ENCODE assay signal across 8 mouse cellular contexts in the genomic region with DNA sequence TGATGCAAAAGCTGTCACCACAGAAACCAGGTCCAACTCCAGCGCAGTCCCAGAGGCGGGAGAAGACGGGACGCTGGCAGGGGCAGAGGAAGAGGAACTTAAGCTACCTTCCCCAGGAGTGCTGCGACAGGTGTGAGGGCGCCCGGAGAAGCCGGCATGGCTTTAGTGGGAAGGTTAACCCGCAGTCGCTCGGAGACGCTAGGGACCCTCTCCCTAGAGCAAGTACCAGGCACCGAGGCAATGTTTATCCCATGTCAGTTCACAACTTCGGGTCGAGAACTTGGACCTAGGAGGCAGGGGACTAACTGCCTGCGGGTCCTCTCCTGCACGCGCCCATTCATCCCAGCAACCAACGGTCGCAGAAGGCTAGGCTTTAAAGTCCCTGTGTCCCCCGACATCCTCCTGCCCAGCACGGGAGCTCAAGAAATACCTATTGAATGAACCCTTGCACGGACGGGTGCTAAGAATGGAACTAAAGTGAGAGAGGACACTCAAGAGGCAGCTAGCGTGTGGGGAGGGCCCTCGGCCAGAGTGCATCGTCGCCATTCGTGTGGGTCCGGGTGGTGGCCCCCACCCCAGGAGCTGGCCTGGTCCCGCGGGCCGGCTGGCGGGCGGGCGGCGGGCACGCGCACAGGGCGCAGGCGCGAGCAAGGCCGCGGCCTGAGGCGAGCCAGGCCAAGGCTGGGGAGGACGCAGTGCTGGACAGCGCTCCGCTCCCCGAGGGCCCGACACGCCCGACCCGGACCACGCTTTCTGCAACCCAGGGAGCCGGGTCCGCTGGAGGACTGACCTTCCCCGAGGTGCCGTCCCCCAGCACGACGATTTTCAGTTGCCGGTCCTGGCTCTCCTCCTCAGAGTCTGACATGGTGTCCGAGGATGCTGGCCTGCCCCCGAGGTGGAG. TPM values are rescaled to one million over a fixed set of nuclear protein-coding genes. Genes with fewer than 3 reads are reported as not detected.
DNase-seq lines count a peak whose midpoint lies in the region; ATAC-seq lines count a peak whose summit lies in the region.

No protein-coding gene starts in this region.

- peaks cover 4% of the 10 kb centered on the region; the same call in 1 of the 2 replicates for H3K4me1 ChIP-seq in embryonic facial prominence, embryonic 12.5 days
- H3K4me1 ChIP-seq in limb, embryonic 12.5 days (replicated peaks) = 0 out of 2 replicates have a peak, but pooled peaks cover 7% of the 10 kb centered on the region
- H3K4me1 ChIP-seq in midbrain, embryonic 12.5 days = peaks cover 13% of the 10 kb centered on the region; the same call in 1 of the 2 replicates

- peak overlapping the region; percentile 90 for H3K4me2 ChIP-seq in embryonic facial prominence, embryonic 12.5 days (replicated peaks)
- peak overlapping the region; percentile 96 for H3K4me2 ChIP-seq in limb, embryonic 12.5 days
- peak overlapping the region; percentile 97 for H3K4me2 ChIP-seq in midbrain, embryonic 12.5 days (replicated peaks)

- H3K9me3 ChIP-seq in embryonic facial prominence, embryonic 12.5 days = no peaks in the 10 kb centered on the region
- H3K9me3 ChIP-seq in limb, embryonic 12.5 days = no peaks in the 10 kb centered on the region
- H3K9me3 ChIP-seq in midbrain, embryonic 12.5 days = no peaks in the 10 kb centered on the region

- H3K4me3 ChIP-seq in embryonic facial prominence, embryonic 12.5 days = peak overlapping the region; percentile 93
- peak overlapping the region; percentile 93 for H3K4me3 ChIP-seq in limb, embryonic 12.5 days (replicated peaks)
- peak overlapping the region; percentile 94 for H3K4me3 ChIP-seq in midbrain, embryonic 12.5 days

- H3K27me3 ChIP-seq in embryonic facial prominence, embryonic 12.5 days = no peaks in the 10 kb centered on the region
- H3K27me3 ChIP-seq in limb, embryonic 12.5 days = no peaks in the 10 kb centered on the region
- no peaks in the 10 kb centered on the region for H3K27me3 ChIP-seq in midbrain, embryonic 12.5 days

- H3K36me3 ChIP-seq in embryonic facial prominence, embryonic 12.5 days = no peaks in the 10 kb centered on the region
- no peaks in the 10 kb centered on the region for H3K36me3 ChIP-seq in limb, embryonic 12.5 days
- H3K36me3 ChIP-seq in midbrain, embryonic 12.5 days = no peaks in the 10 kb centered on the region

- H3K27ac ChIP-seq in embryonic facial prominence, embryonic 12.5 days = peak overlapping the region; percentile 83
- H3K27ac ChIP-seq in limb, embryonic 12.5 days = peak overlapping the region; percentile 86
- peak overlapping the region; percentile 91 for H3K27ac ChIP-seq in midbrain, embryonic 12.5 days (replicated peaks)

- peak overlapping the region; percentile 83 for H3K9ac ChIP-seq in embryonic facial prominence, embryonic 12.5 days
- H3K9ac ChIP-seq in limb, embryonic 12.5 days (replicated peaks) = peak overlapping the region; percentile 87
- H3K9ac ChIP-seq in midbrain, embryonic 12.5 days (replicated peaks) = peak overlapping the region; percentile 92

- WGBS in embryonic facial prominence, embryonic 12.5 days = under 1% methylated on average over 61 of the region's 63 CpGs
- WGBS in limb, embryonic 12.5 days = 0% methylated on average over 63 of the region's 63 CpGs
- 0% methylated on average over 63 of the region's 63 CpGs for WGBS in midbrain, embryonic 12.5 days

- peak; percentile 80 for ATAC-seq in embryonic facial prominence, embryonic 12.5 days (ENCODE audit: insufficient number of reproducible peaks, insufficient read depth, low FRiP score, low TSS enrichment)
- ATAC-seq in limb, embryonic 12.5 days (ENCODE audit: insufficient number of reproducible peaks, insufficient read depth, low FRiP score, low TSS enrichment, low read depth) = peak; percentile 87
- peak; percentile 86 for ATAC-seq in midbrain, embryonic 12.5 days (ENCODE audit: low FRiP score, low read depth)

- DNase-seq in A20 (ENCODE audit: low read depth, low spot score) = peak; percentile 81
- peak; percentile 23 for DNase-seq in adrenal gland, adult 8-10 months
- DNase-seq in heart, adult 8-10 months (ENCODE audit: low spot score) = peak; percentile 9
- DNase-seq in kidney, adult 9 months = peak; percentile 34
- DNase-seq in spleen, postnatal 36 days (ENCODE audit: low spot score in 2 of 2) = peak; percentile 1 to 18

RNA-seq across cellular contexts. Expression of gene Rab28, which starts 0.6 kb away (rescaled TPM):
- total RNA-seq in adrenal gland, adult 8-10 months (2022) = 10 to 100 TPM; 61.1 to 87.8 (median 71.1) TPM
- 81.6 and 82.4 TPM in 2 replicates for polyA plus RNA-seq in embryonic facial prominence, embryonic 12.5 days (2016; fragmentation: Nextera tagmentation; extraction: Ambion mirVana)
- total RNA-seq in heart, adult 8-10 months (2022) = 100 to 1,000 TPM in 1 of 4 experiments, 10 to 100 TPM in 3; 95.5 to 106 (median 97.0) TPM
- polyA plus RNA-seq in limb, embryonic 12.5 days (2016; fragmentation: Nextera tagmentation; extraction: Ambion mirVana) = 82.1 and 89.5 TPM in 2 replicates
- 88.9 and 94.4 TPM in 2 replicates for polyA plus RNA-seq in midbrain, embryonic 12.5 days (2016; fragmentation: Nextera tagmentation; extraction: Ambion mirVana)

RNA-seq across cellular contexts. Expression of gene Nkx3-2, which starts 56.9 kb away (rescaled TPM):
- total RNA-seq in adrenal gland, adult 8-10 months (2022) = not detected
- polyA plus RNA-seq in embryonic facial prominence, embryonic 12.5 days (2016; fragmentation: Nextera tagmentation; extraction: Ambion mirVana) = 4.5 and 6.0 TPM in 2 replicates
- not detected for total RNA-seq in heart, adult 8-10 months (2022)
- 3.9 and 8.7 TPM in 2 replicates for polyA plus RNA-seq in limb, embryonic 12.5 days (2016; fragmentation: Nextera tagmentation; extraction: Ambion mirVana)
- polyA plus RNA-seq in midbrain, embryonic 12.5 days (2016; fragmentation: Nextera tagmentation; extraction: Ambion mirVana) = 0.31 TPM in 1 of 2 replicates, not detected in the other

Comparison
In these comparisons a context has a peak if more than half of its experiments do, and no peak if none do; other contexts are left out.
1. Peak in every context shown above with its lines: DNase-seq, ATAC-seq, H3K4me3 ChIP-seq and H3K27ac ChIP-seq.
2. DNase-seq: peak in every context shown above with its lines; median percentile 81 in A20; 34 in kidney, adult 9 months; 23 in adrenal gland, adult 8-10 months; 10 in spleen, postnatal 36 days; 9 in heart, adult 8-10 months.